Mouse (Mus musculus): Measurements from ENCODE around the gene Fktn. TPM values are rescaled to one million over a fixed set of nuclear protein-coding genes. Genes with fewer than 3 reads are reported as not detected.

Fktn gene
- polyA plus RNA-seq, 1 experiment from 2014 or later = 20.1 TPM

Other genes with a start within 250 kb of the Fktn start
- 37.0 and 41.5 TPM in 2 replicates for gene Fsd1l, start 82.5 kb upstream of the Fktn start, polyA plus RNA-seq (2014; fragmentation: Nextera tagmentation; extraction: Ambion mirVana)
- gene Tal2, start 65.7 kb downstream of the Fktn start, polyA plus RNA-seq (2014; fragmentation: Nextera tagmentation; extraction: Ambion mirVana) = 10.5 and 19.4 TPM in 2 replicates
- 9.4 and 11.9 TPM in 2 replicates for gene Tmem38b, start 112.0 kb downstream of the Fktn start, polyA plus RNA-seq (2014; fragmentation: Nextera tagmentation; extraction: Ambion mirVana)

Measured in midbrain, embryonic 14.5 days (tissue).